ENCODE assay signal across 8 mouse cellular contexts in genomic region chr7:110108967-110109610, GRCm38 (mm10). TPM values are rescaled to one million over a fixed set of nuclear protein-coding genes. Genes with fewer than 3 reads are reported as not detected.
A peak's percentile ranks its signal among the peaks of the same experiment; 100 is the strongest.
DNase-seq lines count a peak whose midpoint lies in the region; ATAC-seq lines count a peak whose summit lies in the region.

No protein-coding gene starts in this region.

- H3K36me3 ChIP-seq in splenic B cell, adult 2 months (ENCODE audit: control insufficient read depth, insufficient read depth, low read length, poor library complexity, severe bottlenecking), result no peaks in the 10 kb centered on the region

- intact Hi-C loops in heart, postnatal 14 days (cut with DNase I), result no loop called here
- intact Hi-C loops in left cerebral cortex, postnatal 4 days (cut with DNase I), result no loop called here

- ATAC-seq in erythroid progenitor cell, adult 5-6 weeks (replicated peaks; ENCODE audit: low FRiP score, poor library complexity, severe bottlenecking), result peak; percentile 44; the same call in 1 of the 2 replicates
- peak; percentile 79 for ATAC-seq in megakaryocyte-erythroid progenitor cell, adult 5-6 weeks (replicated peaks; ENCODE audit: low FRiP score, low TSS enrichment, poor library complexity, severe bottlenecking)
- ATAC-seq in cerebellum, adult (ENCODE audit: insufficient number of reproducible peaks, low FRiP score, low TSS enrichment), result no peak

- peak; percentile 50 for DNase-seq in ES-CJ7 (ENCODE audit: low read depth, low spot score)
- DNase-seq in adrenal gland, adult (ENCODE audit: inconsistent age in 2 of 2, low spot score in 1 of 2), result peak; percentile 88 to 95
- peak; percentile 80 for DNase-seq in heart, postnatal 14 days
- peak; percentile 32 for DNase-seq in left cerebral cortex, postnatal 4 days
- DNase-seq in splenic B cell, adult 2 months (ENCODE audit: low read depth, low spot score), result peak; percentile 41

- H3K27me3 ChIP-seq in splenic B cell, adult 2 months (ENCODE audit: control insufficient read depth, insufficient read depth, low read length, poor library complexity, severe bottlenecking), result no peaks in the 10 kb centered on the region

RNA-seq across cellular contexts. Expression of gene Wee1, which starts 12.8 kb away (rescaled TPM):
- 34.6 and 54.9 TPM in 2 replicates for total RNA-seq in erythroid progenitor cell, adult 5-6 weeks (2015; ENCODE audit: low replicate concordance)
- 22.3 and 28.8 TPM in 2 replicates for total RNA-seq in erythroid progenitor cell, adult 5-6 weeks (2017; ENCODE audit: low replicate concordance)
- total RNA-seq in heart, postnatal 14 days (2021), result 10 to 100 TPM; 15.5 to 17.9 TPM
- total RNA-seq in left cerebral cortex, postnatal 4 days (2021), result 1 to 10 TPM; 4.5 to 4.8 TPM
- 42.8 and 48.8 TPM in 2 replicates for total RNA-seq in megakaryocyte-erythroid progenitor cell, adult 5-6 weeks (2014; fragmentation: Nextera tagmentation)
- total RNA-seq in megakaryocyte-erythroid progenitor cell, adult 5-6 weeks (2017), result 27.0 and 27.8 TPM in 2 replicates

RNA-seq across cellular contexts. Expression of gene Zfp143, which starts 48.1 kb away (rescaled TPM):
- 25.2 and 34.6 TPM in 2 replicates for total RNA-seq in erythroid progenitor cell, adult 5-6 weeks (2015; ENCODE audit: low replicate concordance)
- total RNA-seq in erythroid progenitor cell, adult 5-6 weeks (2017; ENCODE audit: low replicate concordance), result 21.8 and 38.1 TPM in 2 replicates
- 10 to 100 TPM in 1 of 2 experiments, 1 to 10 TPM in 1; 9.7 to 10.9 TPM for total RNA-seq in heart, postnatal 14 days (2021)
- total RNA-seq in left cerebral cortex, postnatal 4 days (2021), result 1 to 10 TPM; 9.7 to 9.9 TPM
- 18.8 and 25.7 TPM in 2 replicates for total RNA-seq in megakaryocyte-erythroid progenitor cell, adult 5-6 weeks (2014; fragmentation: Nextera tagmentation)
- total RNA-seq in megakaryocyte-erythroid progenitor cell, adult 5-6 weeks (2017), result 30.1 and 47.0 TPM in 2 replicates

Comparison
In these comparisons a context has a peak if more than half of its experiments do, and no peak if none do; other contexts are left out.
1. DNase-seq: peak in every context shown above with its lines; median percentile 92 in adrenal gland, adult; 80 in heart, postnatal 14 days; 50 in ES-CJ7; 41 in splenic B cell, adult 2 months; 32 in left cerebral cortex, postnatal 4 days.